Mouse (Mus musculus): ENCODE data around the gene Usp36. TPM values are rescaled to one million over a fixed set of nuclear protein-coding genes. Genes with fewer than 3 reads are reported as not detected.
"Not testable (repeated sequence)": the region's sequence is repeated elsewhere in the genome, so short reads cannot be mapped to it uniquely, and the experiment has no call there.

Usp36 gene
- total RNA-seq, 2 experiments from 2014 or later: 2.7 to 4.6 TPM

DNA sequence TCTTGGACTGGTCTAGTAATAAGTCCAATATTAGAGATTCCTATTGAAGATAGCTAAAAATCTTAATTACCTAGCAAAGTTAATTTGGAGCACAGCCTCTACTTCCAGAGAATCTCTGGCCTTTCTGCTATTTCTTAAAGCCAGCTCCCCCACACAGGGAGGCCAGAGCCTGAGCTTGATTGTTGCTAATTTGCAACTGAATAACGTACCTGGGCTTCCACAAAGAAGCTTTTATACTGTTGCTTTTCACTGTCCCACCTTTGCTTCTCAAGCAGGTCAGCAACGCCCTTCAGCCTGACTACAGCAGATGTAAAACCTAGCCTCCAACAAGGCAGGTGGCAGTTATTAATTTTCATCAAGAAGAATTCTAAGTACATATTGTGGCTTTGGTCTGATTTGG is 17.9 kb upstream of the Usp36 start:
- ATAC-seq (replicated peaks; ENCODE audit: low FRiP score, poor library complexity, severe bottlenecking): not testable (repeated sequence)

DNA sequence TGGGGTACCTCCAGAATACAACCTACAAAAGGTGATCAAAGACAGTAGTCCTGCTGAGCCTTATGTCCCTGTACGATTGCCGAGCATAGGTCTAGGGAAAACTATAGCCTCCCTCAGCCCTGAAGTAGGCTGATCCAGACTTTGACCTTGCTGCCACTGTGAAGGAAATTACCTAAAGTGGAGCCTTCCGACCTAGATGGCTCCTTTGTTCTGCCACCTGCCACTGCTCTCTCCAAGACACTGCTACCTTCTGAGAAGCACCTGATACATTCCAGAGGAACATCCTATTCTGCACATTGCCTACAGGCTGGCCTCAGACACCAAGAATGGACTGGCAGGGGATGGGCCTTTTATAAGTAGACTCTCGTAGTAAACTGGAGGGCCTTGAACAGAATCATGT is 13.9 kb upstream of the Usp36 start:
- not testable (repeated sequence) for ATAC-seq (replicated peaks; ENCODE audit: low FRiP score, poor library complexity, severe bottlenecking)

DNA sequence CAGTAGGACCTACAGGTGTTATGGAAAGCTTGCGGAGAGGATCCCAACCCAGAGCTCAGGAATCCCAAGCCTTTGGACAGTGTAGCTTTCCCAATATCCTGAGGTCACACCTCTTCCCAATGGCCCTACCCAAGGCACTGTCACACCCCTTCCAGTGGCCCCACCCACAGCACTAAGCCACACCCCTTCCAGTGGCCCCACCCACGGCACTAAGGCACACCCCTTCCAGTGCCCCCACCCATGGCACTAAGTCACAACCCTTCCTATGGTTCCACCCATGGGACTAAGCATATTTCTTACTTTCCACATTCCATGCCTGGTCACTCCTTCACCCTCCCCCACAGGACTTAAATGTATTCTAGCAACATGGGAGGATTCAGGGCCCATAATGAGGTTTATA is 8.8 kb upstream of the Usp36 start:
- ATAC-seq (replicated peaks; ENCODE audit: low FRiP score, poor library complexity, severe bottlenecking): peak; percentile 50; the same call in 1 of the 2 replicates

DNA sequence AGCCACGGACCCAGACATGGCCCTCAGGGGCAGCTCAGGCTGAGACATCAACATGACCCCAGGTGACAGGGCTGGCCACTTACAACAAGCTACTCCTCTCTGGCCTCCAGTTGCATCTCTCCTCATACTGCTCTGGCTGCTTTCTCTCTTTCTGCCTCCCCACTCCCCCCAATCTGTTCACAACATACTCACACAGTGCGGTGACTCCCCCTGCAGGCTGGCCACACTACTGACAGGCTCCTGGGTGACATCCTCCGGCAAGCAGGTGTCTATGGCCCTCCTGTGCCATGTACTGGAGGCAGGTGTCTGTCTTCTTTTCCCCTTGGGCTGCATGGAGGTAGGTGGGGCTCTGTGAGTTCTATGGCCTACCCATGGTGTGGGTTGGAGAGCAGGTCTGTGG is 7.9 kb upstream of the Usp36 start:
- no peak for ATAC-seq (replicated peaks; ENCODE audit: low FRiP score, poor library complexity, severe bottlenecking)

DNA sequence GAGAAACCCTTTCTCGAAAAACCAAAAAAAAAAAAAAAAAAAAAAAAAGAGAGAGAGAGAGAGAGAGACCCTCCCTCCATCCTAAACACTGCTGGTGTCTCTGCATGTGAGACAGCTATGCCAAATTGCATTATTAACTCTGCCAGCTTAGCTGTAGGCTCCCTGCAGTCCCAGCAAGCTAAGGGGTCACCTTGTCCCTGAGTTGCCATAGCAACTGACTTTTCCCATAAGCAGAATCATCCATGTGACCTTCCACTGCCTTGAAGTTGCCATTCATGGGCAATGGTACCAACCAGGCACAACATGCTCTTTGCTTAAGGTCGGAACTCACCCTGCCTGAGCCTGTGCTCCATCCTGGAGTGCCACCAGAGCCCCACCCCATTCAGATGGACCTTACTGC is 5.0 kb upstream of the Usp36 start:
- ATAC-seq (replicated peaks; ENCODE audit: low FRiP score, poor library complexity, severe bottlenecking): no peak

DNA sequence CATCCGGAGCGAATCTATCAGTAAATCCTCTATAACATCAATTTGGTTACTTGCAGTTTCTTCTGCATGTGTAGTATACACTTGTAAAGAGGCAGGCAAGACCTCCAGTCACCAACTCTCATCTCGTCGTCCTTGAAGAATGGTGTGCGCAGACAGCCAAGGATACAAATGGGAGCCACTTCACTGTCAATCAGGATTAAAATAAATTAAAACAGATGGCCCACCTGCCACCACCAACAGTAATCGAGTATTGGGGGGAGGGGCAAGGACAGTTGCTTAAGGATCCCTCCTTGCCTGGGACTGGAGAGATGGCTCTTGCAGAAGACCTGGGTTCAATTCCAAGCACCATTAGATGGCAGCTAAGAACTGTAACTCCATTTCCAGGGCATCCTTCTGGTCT is 2.6 kb upstream of the Usp36 start:
- no peak for ATAC-seq (replicated peaks; ENCODE audit: low FRiP score, poor library complexity, severe bottlenecking)

DNA sequence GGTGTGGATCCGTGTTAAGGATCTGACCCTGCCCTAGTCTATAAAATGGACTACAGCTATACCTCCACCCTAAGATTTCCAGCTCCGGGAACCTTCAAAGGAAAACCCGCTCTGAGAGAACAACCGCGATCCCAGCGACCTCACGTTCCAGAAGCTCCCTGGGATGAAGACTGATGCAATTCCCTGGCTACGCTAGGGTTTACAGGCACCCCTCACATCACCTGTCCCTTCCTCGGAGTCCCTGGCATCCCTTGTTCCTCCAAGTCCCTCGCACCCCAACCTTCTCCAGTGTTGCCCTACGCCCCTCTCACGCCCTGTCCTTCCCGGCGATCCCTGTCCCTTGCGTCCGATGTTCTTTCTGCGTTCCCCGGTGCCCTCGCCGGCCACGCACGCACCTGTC is 482 bp downstream of the Usp36 start:
- ATAC-seq (replicated peaks; ENCODE audit: low FRiP score, poor library complexity, severe bottlenecking): no peak

DNA sequence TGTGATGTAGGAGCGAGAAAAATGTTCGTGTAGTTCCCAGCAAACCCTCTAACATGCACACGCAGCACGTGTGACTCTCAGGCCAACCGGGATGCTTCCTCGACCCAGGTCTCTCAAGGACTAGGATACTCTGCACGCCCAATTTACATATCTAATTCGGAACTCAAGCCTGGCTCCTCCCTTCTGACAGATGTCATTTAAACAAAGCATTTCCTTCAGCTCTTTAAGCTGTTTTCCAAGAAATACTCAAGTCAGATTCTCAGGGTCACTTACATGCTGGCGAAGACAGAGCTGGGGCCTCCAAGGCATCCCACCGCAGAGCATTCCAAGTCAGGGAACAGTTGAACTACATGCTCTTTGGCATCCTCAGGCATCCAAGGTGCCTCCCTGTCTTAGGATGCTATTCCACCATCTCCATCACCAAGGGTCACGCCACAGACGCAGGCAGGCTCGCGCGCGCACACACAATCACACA is 970 bp downstream of the Usp36 start:
- ATAC-seq (replicated peaks; ENCODE audit: low FRiP score, poor library complexity, severe bottlenecking): no peak

DNA sequence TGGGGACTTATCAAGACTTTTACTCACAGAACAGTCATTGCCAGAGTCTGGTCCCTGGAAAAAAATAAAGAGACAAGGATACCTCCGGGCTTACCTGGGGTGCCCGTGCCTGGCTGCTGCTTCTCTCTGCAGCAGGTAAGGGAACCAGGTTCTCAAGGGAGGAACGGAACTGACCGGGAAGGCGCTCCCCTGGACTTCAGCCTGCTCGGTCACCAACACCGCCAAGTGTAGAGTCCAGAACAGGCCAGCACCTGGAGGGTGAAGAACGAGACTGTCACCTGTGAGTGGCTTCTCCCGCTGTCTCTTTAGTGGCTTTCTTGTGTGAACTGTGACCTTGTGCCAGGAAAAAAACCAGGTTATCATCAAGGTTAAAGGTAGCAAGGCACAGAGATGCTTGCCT is 2.5 kb downstream of the Usp36 start:
- no peak for ATAC-seq (replicated peaks; ENCODE audit: low FRiP score, poor library complexity, severe bottlenecking)

DNA sequence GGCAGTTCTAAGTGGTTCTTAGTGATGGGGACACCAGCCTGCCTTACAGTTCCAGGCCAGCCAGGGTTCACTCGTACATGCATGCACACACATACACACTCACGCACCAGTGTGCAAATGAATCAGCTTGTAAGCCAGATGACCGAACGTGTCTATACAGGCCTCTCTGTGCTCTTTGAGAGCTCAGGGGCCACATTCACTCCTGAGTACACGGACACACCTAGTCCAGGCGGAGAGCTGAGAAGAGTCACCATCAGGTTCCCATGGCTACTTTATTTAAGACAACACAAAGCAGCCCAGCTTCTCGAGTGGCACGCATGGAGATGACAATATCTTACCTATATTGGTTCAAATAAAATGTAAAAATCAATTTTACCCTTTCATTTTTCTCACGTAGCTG is 3.6 kb downstream of the Usp36 start:
- ATAC-seq (replicated peaks; ENCODE audit: low FRiP score, poor library complexity, severe bottlenecking): no peak

DNA sequence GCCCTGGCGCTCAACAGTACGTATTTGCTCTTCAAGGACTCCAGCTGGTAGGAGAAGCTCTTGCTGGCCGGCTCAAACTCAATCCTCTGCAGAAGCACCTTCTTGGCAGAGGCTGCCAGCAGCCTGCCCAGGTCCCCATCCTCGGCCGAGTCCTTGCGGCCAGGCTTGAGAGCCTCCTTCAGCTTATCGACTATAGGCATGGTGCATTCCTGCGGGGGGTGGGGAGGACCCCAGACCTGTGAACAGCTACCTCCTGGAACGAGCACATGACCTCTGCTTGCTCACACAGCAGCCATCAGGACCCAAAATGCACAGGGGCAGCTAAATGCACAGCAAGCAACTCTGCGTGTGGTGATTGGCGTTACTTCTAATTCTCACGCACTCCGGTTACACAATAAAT is 4.3 kb downstream of the Usp36 start:
- ATAC-seq (replicated peaks; ENCODE audit: low FRiP score, poor library complexity, severe bottlenecking): no peak

DNA sequence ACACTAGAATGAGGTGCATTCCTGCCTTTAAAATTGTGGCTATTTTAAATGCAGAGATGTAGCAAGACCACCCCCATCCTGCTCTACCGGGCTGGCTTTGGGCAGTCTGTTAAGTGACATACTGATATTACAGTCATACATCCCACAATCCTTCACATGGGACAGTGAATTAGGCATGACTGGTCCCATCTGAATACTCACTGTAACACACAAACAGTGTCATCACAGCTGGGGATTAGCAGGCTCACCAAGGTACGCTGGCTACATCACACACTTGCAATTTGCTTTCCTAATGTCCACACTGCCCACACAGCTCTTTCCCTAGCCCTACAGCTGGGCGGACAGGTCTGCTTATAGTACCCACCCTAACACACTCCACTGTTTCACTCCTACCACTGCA is 9.8 kb downstream of the Usp36 start:
- no peak for ATAC-seq (replicated peaks; ENCODE audit: low FRiP score, poor library complexity, severe bottlenecking)

DNA sequence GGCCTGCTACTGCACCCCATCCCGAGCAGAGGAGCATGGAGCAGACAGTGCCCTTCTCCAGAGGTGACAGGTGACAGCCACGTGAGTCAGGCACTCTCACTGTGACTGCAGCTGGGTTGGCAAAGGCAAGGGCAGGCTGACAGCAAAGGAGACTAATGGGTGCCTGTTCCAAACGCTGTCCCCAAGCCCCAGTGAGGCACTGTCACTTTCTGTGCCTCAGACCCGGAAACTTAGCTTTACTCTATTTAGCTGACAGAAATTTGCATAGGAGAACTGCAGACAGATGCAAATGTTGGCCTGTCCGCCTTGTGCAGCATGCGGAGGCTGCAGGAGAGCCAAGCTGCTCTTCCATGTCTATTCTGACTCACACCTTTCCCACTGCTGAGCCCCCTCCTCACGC is 13.7 kb downstream of the Usp36 start:
- ATAC-seq (replicated peaks; ENCODE audit: low FRiP score, poor library complexity, severe bottlenecking): no peak

DNA sequence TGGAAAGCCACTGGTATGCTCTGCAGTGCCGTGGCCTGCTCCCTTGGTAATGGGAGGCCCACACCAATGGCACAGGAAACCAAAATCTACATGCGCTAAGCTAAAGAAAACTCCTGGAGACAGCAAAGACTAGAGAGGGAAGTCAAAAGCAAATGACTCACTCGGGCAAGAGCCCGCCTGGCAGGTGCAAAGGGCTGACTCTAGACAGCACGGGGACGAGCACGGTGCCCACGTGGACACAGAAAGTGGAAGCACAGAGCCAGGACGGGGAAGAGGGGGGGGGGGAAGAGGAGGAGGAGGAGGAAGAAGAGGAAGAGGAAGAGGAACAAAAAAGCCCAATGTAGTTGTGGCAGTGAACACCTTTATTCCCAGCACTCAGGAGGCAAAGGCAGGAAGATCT is 15.0 kb downstream of the Usp36 start:
- ATAC-seq (replicated peaks; ENCODE audit: low FRiP score, poor library complexity, severe bottlenecking): no peak

DNA sequence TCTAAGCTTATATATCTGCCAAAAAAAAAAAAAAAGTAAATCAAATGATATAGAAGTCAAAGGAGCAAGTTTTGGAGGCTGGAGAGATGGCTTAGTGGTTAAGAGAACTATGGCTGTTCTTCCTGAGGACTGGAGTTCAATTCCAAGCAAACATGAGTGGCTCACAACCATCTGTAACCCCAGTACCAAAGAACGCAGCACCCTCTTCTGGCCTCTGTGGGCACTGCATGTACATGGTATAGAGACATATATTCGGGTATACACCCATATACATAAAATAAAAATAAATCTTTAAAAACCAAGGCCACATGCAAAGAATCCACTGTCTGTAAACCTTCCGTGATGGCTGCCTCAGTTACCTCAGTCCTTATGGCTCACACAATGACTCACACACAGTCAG is 20.2 kb downstream of the Usp36 start:
- no peak for ATAC-seq (replicated peaks; ENCODE audit: low FRiP score, poor library complexity, severe bottlenecking)

DNA sequence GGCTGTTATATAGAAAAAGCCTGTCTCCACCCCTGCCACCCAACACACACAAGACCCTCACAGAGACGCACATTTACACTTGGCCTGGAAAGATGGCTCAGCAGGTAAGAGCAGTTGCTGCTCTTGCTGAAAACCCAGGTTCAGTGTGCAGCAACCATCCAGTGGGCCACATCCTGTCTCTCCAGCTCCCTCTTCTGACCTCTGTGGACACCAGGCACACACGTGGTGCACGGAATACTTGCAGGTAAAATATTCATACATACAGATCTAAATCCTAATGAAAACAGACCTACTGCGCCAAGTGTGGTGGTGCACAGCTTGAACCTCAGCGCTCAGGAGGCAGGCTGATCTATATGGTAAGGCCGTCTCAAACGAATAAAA is 23.4 kb downstream of the Usp36 start:
- no peak for ATAC-seq (replicated peaks; ENCODE audit: low FRiP score, poor library complexity, severe bottlenecking)

DNA sequence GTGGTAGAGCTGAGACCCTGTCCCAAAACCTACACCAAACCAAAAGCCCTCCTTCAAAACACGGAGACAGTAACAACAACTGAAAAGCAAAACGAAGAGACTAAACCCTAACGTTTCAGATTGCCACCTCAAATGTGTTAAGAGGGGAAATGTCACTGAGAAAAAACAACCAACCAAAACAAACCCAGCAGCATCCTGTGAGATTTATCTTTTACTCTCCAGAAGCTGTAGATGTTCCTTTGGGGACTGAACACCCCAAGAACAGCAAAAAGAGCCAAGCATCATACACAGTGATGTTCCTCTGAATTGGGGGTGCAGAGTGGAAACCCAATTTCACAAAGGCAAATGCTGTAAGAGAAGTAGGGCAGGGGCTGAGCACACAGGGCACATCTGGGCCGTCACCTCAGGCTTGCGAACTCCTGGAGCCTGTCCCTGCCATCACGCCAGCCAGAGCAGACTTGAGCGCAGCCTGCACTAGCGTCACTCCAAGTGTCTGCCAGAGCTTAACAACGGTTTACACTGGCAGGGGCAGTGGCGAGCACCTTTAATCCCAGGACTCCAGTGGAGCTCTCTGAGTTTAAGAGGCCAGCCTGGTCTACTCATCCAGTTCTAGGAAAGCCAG is 23.9 kb downstream of the Usp36 start:
- ATAC-seq (replicated peaks; ENCODE audit: low FRiP score, poor library complexity, severe bottlenecking): no peak

DNA sequence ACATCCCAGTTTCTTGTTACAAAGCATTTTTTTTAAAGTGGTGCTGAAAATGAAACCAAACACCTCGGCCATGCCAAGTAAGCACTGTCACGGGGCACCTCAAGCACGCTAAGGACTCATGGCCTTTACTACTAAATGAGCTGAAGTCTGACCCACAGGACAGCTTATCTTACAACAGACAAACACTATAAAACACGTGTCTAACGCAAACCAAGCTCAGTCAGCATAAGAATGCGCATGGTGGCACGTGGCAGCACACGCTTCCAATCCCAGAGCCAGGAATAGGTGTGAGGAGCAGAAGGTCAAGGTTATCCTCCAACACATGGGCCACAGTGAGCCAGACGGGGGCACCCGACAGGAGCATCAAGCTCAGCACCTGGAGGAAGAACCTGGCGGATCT is 24.4 kb downstream of the Usp36 start:
- ATAC-seq (replicated peaks; ENCODE audit: low FRiP score, poor library complexity, severe bottlenecking): no peak

DNA sequence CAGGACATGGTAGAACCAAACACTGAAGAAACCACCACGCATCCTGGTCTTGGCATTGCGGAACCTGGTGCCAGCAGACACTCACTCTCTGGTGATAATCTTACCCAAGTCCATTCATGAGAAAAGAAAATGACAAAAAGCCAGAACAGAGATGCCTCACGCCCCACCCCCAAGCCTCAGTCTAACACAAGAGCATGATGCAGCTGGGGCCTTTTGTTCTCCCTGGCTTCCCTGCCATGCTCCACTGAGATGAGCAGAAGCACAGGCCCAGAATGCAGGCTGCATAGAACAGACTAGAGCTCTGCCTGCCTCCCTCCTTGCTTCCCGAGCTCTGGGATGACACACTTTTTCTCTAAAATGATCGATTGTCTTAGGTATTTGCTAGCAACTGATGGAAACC is 26.9 kb downstream of the Usp36 start:
- ATAC-seq (replicated peaks; ENCODE audit: low FRiP score, poor library complexity, severe bottlenecking): no peak

DNA sequence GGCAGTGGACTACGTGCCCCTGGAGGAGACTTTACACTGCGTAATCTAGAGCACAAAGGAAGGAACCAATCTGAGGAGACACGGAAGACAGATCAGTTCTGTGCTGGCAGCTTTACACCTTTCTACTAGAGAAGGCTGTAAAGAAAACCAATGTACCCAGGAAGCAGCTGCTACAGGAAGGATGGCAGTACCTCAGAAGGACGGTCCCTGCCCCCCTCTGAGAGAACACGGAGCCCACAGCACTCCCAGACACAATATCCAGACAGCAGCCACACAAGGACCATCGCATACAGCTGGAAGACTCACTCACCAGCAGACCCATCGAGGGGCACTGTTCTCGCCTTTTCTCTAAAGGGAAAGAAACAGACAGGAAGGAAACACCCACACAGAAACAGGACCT is 30.0 kb downstream of the Usp36 start:
- no peak for ATAC-seq (replicated peaks; ENCODE audit: low FRiP score, poor library complexity, severe bottlenecking)

DNA sequence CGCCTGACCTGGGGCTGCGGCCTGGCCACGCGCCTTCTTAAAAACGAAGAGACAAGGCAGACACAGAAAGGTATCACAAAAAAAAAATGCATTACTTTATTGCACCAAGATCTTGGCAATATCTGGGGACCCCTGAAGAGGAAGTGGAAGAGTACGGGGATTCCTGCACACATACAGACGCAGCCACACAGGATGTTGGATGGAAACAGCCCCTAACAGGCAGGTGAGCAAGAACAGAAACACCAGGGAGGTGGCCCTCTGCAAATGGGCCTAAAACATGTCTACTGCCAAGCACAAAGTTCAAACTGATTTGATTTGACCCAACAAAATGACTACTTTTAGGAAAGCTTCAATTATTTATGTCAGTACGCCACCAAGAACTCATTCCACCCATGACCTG is 30.5 kb downstream of the Usp36 start:
- ATAC-seq (replicated peaks; ENCODE audit: low FRiP score, poor library complexity, severe bottlenecking): no peak

DNA sequence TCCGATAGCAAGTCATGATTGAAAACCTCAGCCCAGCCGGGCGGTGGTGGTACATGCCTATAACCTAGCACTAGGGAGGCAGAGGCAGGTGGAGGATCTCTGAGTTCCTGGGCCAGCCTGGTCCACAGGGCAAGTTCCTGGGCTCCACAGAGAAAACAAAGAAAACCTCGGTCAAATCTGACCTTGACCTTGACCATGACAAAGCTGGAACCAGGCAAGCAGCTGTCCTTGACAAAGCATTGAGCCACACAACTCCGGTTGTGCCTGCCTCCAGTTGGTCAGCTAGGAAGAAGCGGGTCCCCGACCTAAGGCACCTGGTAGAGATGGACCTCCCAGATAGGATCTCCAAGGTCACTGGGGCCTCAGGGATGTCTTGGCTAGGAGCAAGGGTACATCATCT is 33.7 kb downstream of the Usp36 start:
- ATAC-seq (replicated peaks; ENCODE audit: low FRiP score, poor library complexity, severe bottlenecking): no peak

Measured in erythroblast, adult 5-6 weeks (primary cell).